Mouse (Mus musculus) heart, embryonic 11.5 days (tissue): ENCODE measurements around the gene Aldh4a1. TPM values are rescaled to one million over a fixed set of nuclear protein-coding genes. Genes with fewer than 3 reads are reported as not detected.

Experiments used
- ATAC-seq: fragments of 200-750 bp; cut with Nextera tagmentation; replicated peaks from 2 replicates; pipeline ENCODE4 v1.8.0; 2017; ENCODE audit warnings: moderate library complexity; ENCODE audit not compliant: insufficient number of reproducible peaks, low FRiP score, low TSS enrichment
- H3K27ac ChIP-seq: fragments of 300-500 bp; sonication (generic); 2 replicates; pipeline ENCODE4 v1.5.1; 2014; ENCODE audit warnings: mild to moderate bottlenecking, low read depth, low read length
- H3K27me3 ChIP-seq: fragments of 300-500 bp; sonication (generic); 2 replicates; pipeline ENCODE4 v1.6.1; 2014; ENCODE audit warnings: mild to moderate bottlenecking, low read length, mixed read lengths; ENCODE audit not compliant: control insufficient read depth, insufficient read depth
- H3K36me3 ChIP-seq: fragments of 300-500 bp; sonication (generic); 2 replicates; pipeline ENCODE4 v1.6.1; 2014; ENCODE audit warnings: mild to moderate bottlenecking, low read length, moderate library complexity, mixed read lengths; ENCODE audit not compliant: control insufficient read depth, insufficient read depth
- H3K4me1 ChIP-seq: fragments of 300-500 bp; sonication (generic); 2 replicates; pipeline ENCODE4 v1.6.1; 2014; ENCODE audit warnings: low read length; ENCODE audit not compliant: control insufficient read depth, insufficient read depth
- H3K4me2 ChIP-seq: fragments of 300-500 bp; sonication (generic); 2 replicates; pipeline ENCODE4 v1.6.1; 2014; ENCODE audit warnings: mild to moderate bottlenecking, moderate library complexity
- H3K4me3 ChIP-seq: fragments of 300-500 bp; sonication (generic); 2 replicates; pipeline ENCODE4 v1.5.1; 2014; ENCODE audit warnings: low read depth, low read length
- H3K9ac ChIP-seq: fragments of 300-500 bp; sonication (generic); 2 replicates; pipeline ENCODE4 v1.6.1; 2014; ENCODE audit warnings: mild to moderate bottlenecking, low read depth, low read length, moderate library complexity
- H3K9me3 ChIP-seq: fragments of 300-500 bp; sonication (generic); replicated peaks from 2 replicates; pipeline ENCODE4 v1.6.1; 2016; ENCODE audit warnings: low read length; ENCODE audit not compliant: control insufficient read depth
- whole genome bisulfite sequencing: fragments of 180-500 bp; shearing (Covaris S2); extraction: QIAGEN DNeasy Blood & Tissue Kit; methylation state at CpG from one replicate; pipeline ENCODE4 v1.1.7; 2014; ENCODE audit not compliant: insufficient replicate concordance; 5-methylcytosine and 5-hydroxymethylcytosine counted together
- polyA plus RNA-seq: library from polyadenylated mRNA; unstranded; fragments of >200 nt; fragmentation: Nextera tagmentation; extraction: Ambion mirVana; gene quantifications from 2 replicates; pipeline ENCODE4 v1.2.1, GENCODE M21; 2014

The Aldh4a1 gene
- polyA plus RNA-seq, 1 experiment from 2014 or later: 11.8 TPM

DNA sequence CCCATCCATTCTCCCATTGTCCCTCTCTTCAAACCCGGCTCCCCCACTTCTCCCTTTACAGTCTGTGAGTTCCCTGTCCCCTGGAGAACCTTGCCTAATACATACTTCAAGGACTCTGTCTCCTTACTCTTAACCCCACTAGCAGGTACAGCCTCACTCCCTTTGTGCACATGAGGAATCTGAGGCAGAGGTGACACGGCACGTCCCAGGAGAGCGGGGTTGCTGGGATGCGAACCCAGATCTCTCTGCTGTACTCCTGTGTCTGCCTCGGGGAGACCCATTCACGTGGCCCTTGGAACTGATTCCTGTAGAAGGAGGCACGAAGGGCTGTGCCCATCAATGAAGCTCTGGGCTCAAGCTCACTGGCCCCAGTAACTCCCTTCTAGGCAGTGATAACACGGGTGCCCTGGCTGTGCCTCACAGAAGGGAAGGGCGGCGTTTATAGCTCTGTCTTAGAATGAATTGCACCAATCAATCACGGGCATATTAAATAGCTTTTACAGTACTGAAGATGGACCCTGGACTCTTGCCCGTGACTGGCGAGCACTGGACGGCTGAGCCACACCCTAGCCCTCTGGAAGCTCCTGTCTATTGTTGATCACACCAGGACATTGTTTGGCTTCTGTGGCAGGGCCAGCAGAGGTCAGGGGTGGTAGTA, 27.5 kb downstream of the Aldh4a1 start:
- H3K27me3 ChIP-seq: no peaks in the 10 kb centered on the region
- H3K27ac ChIP-seq: no peak overlapping the region
- no peak overlapping the region for H3K4me3 ChIP-seq
- H3K4me1 ChIP-seq: no peaks in the 10 kb centered on the region
- peaks cover 7% of the 10 kb centered on the region; the same call in 1 of the 2 replicates for H3K36me3 ChIP-seq
- ATAC-seq: no peak
- WGBS: 79% methylated on average over 15 of the region's 15 CpGs
- no peaks in the 10 kb centered on the region for H3K9me3 ChIP-seq
- no peak overlapping the region for H3K4me2 ChIP-seq
- no peak overlapping the region for H3K9ac ChIP-seq

DNA sequence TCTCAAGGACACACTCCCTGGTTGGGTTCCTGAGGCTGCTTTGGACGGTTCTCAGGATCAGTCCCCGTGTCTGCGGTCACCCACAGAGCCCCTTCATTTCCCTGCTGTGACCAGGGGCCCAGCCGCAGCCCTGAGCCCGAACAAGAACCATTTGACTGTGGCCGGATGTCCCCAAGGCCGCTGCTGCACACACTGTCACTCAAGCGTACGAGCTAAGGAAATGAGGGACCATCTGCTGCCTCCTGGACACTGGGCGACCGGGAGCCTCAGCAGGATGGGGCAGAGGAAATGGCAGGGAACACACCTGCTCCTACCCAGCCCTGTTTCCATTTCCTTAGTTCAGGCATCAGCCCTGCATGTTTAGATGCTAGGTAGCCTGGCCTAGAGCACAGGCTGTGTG, 28.2 kb downstream of the Aldh4a1 start:
- Histone ChIP-seq H3K4me3 (no peak overlapping the region), H3K36me3 (peaks cover 7% of the 10 kb centered on the region; the same call in 1 of the 2 replicates), H3K27me3 (no peaks in the 10 kb centered on the region), H3K4me1 (no peaks in the 10 kb centered on the region), H3K27ac (no peak overlapping the region), H3K4me2 (no peak overlapping the region), H3K9ac (no peak overlapping the region), H3K9me3 (no peaks in the 10 kb centered on the region)
- no peak for ATAC-seq
- 74% methylated on average over 11 of the region's 11 CpGs for WGBS

DNA sequence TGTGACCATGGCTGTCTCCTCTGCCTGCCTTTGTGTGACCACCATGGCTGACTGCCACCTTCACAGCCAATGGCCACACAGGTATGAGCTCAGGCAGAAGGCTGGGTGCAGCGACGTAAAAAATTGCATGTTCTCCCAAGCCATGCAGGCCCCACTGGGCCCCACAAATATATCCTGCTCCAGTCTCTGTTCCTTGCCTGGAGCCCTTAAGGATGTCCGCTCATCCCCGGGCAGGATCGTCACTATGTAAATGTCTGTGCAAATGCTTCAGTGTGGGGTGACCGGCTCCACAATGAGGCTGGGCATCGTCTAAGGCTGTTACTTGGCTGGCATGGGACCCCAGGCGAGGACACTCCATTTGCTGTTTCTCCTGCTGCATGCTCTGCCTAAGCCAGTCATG, 30.6 kb downstream of the Aldh4a1 start, which contains the start of gene Tas1r2:
Tas1r2 (plus strand) TSS at position 301 of the 400 bp plus-strand sequence.
- WGBS: 80% methylated on average over 8 of the region's 8 CpGs
- no peak within 1 kb of the TSS for H3K27ac ChIP-seq
- H3K36me3 ChIP-seq: peaks cover 5% of the 10 kb centered on the region; the same call in 1 of the 2 replicates
- no peak within 1 kb of the TSS for H3K9ac ChIP-seq
- no peaks in the 10 kb centered on the region for H3K27me3 ChIP-seq
- H3K4me3 ChIP-seq: no peak within 1 kb of the TSS
- H3K4me1 ChIP-seq: no peaks in the 10 kb centered on the region
- no peak for ATAC-seq
- no peak within 1 kb of the TSS for H3K4me2 ChIP-seq
- no peaks in the 10 kb centered on the region; the same call in 1 of the 2 replicates for H3K9me3 ChIP-seq

DNA sequence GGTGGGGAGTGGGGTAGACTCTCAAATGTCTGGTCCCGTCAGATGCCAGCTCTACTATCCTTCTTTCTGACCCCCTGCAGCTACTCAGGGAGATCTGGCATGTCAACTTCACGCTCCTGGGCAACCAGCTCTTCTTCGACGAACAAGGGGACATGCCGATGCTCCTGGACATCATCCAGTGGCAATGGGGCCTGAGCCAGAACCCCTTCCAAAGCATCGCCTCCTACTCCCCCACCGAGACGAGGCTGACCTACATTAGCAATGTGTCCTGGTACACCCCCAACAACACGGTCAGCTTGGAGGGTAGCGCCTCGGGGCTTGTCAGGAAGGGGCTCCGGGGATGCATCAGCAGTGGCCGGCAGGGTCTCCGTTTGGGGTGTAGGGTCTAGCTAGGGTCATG, 39.2 kb downstream of the Aldh4a1 start:
- no peaks in the 10 kb centered on the region for H3K4me1 ChIP-seq
- peaks cover 3% of the 10 kb centered on the region; the same call in 1 of the 2 replicates for H3K27me3 ChIP-seq
- H3K4me3 ChIP-seq: no peak overlapping the region
- 84% methylated on average over 14 of the region's 14 CpGs for WGBS
- H3K9ac ChIP-seq: no peak overlapping the region
- ATAC-seq: no peak
- peaks cover 2% of the 10 kb centered on the region; the same call in 1 of the 2 replicates for H3K9me3 ChIP-seq
- no peaks in the 10 kb centered on the region for H3K36me3 ChIP-seq
- H3K27ac ChIP-seq: no peak overlapping the region
- no peak overlapping the region for H3K4me2 ChIP-seq

DNA sequence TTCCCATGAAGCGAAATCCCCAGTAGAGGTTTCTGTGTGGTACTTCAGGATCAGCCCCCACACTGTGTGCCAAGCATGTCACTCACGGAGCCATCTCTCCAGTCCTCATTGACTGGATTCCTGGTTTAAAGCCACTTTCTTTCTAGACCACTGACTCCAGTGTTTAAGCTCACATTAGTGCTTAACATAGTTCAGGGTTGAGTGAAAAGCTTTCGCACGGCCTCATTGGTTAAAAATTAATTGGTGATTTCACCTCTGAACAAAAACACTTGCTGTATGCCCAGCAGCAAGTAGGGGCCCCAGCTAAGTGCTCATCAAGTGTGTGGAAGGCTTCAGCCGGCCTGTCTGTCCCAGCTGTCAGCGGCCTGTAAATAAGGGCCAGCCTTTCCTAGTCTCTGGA, 45.0 kb downstream of the Aldh4a1 start:
- Histone ChIP-seq H3K27ac (no peak overlapping the region), H3K4me1 (no peaks in the 10 kb centered on the region), H3K4me3 (no peak overlapping the region), H3K9ac (no peak overlapping the region), H3K27me3 (peaks cover 3% of the 10 kb centered on the region; the same call in 1 of the 2 replicates), H3K9me3 (no peaks in the 10 kb centered on the region), H3K36me3 (no peaks in the 10 kb centered on the region), H3K4me2 (no peak overlapping the region)
- ATAC-seq: no peak
- WGBS: 71% methylated on average over 6 of the region's 6 CpGs

DNA sequence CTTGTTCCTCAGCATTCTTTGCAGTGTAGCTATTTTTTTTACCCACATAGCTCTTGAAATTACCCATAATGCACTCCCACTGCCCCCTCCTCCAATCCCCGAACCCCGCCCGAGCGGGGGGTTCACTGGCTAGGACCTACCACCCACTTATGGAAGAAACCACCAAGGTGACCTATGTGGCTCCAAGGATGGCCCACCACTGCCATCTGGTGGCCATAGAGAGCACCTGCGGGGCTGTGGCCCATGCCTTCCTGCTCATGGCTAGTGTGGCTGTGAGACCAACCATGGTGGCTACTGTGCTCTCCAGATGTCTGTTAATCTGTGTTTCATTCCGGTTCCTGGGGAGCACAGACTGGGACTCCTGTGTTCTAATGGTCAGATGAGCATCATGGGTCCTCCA, 47.2 kb downstream of the Aldh4a1 start:
- Histone ChIP-seq H3K27me3 (peaks cover 1% of the 10 kb centered on the region; the same call in 1 of the 2 replicates), H3K9me3 (no peaks in the 10 kb centered on the region), H3K9ac (no peak overlapping the region), H3K27ac (no peak overlapping the region), H3K4me3 (no peak overlapping the region), H3K4me1 (no peaks in the 10 kb centered on the region), H3K4me2 (no peak overlapping the region), H3K36me3 (no peaks in the 10 kb centered on the region)
- ATAC-seq: no peak
- WGBS: 13% methylated on average over 6 of the region's 6 CpGs

DNA sequence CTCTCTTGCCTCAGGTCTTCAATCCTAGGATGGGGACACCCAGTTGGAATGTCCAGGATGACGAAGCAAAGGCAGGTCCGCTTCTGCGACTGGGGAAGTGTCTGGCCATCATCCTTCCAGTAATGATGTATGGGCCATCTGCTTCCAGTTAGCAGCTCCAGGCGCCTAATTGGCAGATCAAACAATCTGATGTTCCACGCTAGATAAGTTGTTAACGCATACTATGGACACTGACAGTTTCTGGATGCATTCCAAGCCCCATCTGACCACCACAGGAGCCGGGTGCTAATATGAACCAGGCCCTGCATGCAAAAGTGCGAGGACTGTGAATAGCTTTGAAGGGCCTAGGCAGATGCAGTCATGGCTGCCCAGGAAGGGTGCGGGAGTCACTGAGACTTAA, 53.0 kb downstream of the Aldh4a1 start:
- Histone ChIP-seq H3K9me3 (no peaks in the 10 kb centered on the region), H3K27ac (no peak overlapping the region), H3K9ac (no peak overlapping the region), H3K4me1 (no peaks in the 10 kb centered on the region), H3K4me2 (no peak overlapping the region), H3K4me3 (no peak overlapping the region), H3K27me3 (0 out of 2 replicates have a peak, but pooled peaks cover 9% of the 10 kb centered on the region), H3K36me3 (no peaks in the 10 kb centered on the region)
- ATAC-seq: no peak
- WGBS: 43% methylated on average over 9 of the region's 9 CpGs

DNA sequence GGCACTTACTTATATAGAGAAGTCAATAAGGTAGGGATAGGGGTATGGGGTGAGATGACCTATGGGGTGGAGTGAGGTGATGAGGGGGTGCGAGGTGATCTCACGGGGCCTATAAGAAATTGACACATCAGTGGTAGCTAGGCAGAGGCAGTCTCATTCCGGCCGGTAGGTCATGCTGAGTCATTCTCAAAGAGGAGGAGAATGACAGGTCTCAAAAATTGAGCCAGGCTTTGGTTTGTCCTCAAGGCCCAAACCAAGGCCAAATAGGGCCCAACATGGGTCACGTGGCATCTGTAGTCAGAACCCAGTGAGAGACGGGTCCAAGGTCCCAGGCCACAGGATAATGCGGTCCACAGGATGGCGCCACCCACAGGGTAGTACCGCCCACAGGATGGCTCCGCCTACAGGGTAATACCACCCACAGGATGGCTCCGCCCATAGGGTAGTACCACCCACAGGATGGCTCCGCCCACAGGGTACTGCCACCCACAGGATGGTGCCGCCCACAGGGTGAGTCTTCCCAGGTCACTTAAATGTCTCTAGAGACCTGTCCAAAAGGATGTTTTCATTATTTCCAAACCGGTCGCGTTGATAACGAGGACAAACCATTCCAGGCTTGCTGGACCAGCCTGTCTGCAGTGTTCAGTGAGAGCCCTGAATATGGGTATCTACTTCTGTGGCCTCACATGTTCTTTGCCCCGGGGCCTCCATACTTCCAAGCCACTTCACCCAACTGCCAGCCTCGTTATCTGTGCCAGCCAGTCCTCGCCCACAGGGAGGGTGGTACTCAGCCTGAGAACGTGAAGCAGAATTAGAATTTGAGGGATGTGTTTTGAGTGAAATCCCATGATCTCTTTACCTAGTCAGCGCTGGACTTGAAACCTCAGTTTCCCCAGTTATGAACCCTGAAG, 61.3 kb downstream of the Aldh4a1 start:
- ATAC-seq: no peak

More for the DNA sequence above, 61.3 kb downstream of the Aldh4a1 start:
- Histone ChIP-seq H3K9me3 (no peaks in the 10 kb centered on the region; the same call in 1 of the 2 replicates), H3K36me3 (no peaks in the 10 kb centered on the region), H3K27ac (no peak overlapping the region), H3K4me1 (no peaks in the 10 kb centered on the region), H3K4me3 (no peak overlapping the region), H3K9ac (no peak overlapping the region), H3K27me3 (0 out of 2 replicates have a peak, but pooled peaks cover 5% of the 10 kb centered on the region), H3K4me2 (no peak overlapping the region)
- 67% methylated on average over 22 of the region's 22 CpGs for WGBS
